ENCODE assay signal across 19 mouse cellular contexts in the genomic region with DNA sequence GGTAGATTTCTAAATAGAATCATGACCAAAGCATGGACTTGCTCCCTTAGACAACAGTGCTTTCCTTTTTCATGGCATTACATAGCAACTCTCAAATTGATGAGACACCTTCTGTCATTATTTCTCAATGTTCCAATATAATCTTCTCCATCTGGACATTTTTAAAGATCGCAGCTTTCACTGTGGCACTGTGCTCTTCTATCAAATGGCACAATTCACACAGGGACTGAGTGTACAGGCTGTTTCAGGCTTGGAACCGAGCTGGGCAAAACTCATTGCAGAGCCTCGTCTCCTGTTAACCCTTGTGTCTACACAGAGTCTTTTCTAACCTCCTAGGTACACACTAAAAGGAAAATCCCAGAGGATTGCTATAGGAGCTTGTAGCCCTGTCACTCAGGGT.
A peak's percentile ranks its signal among the peaks of the same experiment; 100 is the strongest.
DNase-seq lines count a peak whose midpoint lies in the region; ATAC-seq and TF ChIP-seq lines count a peak whose summit lies in the region.
"Had no signal": no experiment of that assay in that cellular context is flagged by ENCODE, and none has a peak within 500 bp of the region (broad histone marks: within the 10 kb centered on the region; RNA-seq: fewer than 3 reads in every experiment).

No protein-coding gene starts in this region.

- no peak overlapping the region for H3K27ac ChIP-seq in forebrain, embryonic 14.5 days (ENCODE audit: low read depth, low read length)
- no peak overlapping the region for H3K27ac ChIP-seq in forebrain, embryonic 12.5 days
- H3K27ac ChIP-seq in cerebellum, adult 2 months (ENCODE audit: insufficient read depth, low read length) = no peak overlapping the region
- peak overlapping the region; percentile 44; the same call in 1 of the 2 replicates for H3K27ac ChIP-seq in forebrain, embryonic 16.5 days (ENCODE audit: low read length)
- H3K27ac ChIP-seq in heart, embryonic 10.5 days = no peak overlapping the region
- H3K27ac ChIP-seq: hindbrain, postnatal 0 days; liver, embryonic 12.5 days; midbrain, embryonic 12.5 days had no signal

- ATAC-seq in forebrain, embryonic 14.5 days = no peak
- no peak for ATAC-seq in forebrain, embryonic 12.5 days (ENCODE audit: low FRiP score)
- peak; percentile 63; the same call in 1 of the 2 replicates for ATAC-seq in forebrain, embryonic 16.5 days
- ATAC-seq: hindbrain, postnatal 0 days; liver, embryonic 12.5 days had no signal

- no peak for TF ChIP-seq POLR2A in cerebellum, adult 2 months (IDR thresholded peaks at IDR 0.05; ENCODE audit: borderline replicate concordance, insufficient read depth, low read length)

- H3K36me3 ChIP-seq in forebrain, embryonic 14.5 days (ENCODE audit: control insufficient read depth, insufficient read depth, low read length) = peaks cover 12% of the 10 kb centered on the region
- H3K36me3 ChIP-seq in forebrain, embryonic 12.5 days (replicated peaks) = no peaks in the 10 kb centered on the region
- peaks cover 10% of the 10 kb centered on the region; the same call in 1 of the 2 replicates for H3K36me3 ChIP-seq in forebrain, embryonic 16.5 days (ENCODE audit: control insufficient read depth, insufficient read depth)
- H3K36me3 ChIP-seq in heart, embryonic 10.5 days = no peaks in the 10 kb centered on the region
- H3K36me3 ChIP-seq: liver, embryonic 12.5 days; midbrain, embryonic 12.5 days had no signal

- DNase-seq in forebrain, embryonic 14.5 days (ENCODE audit: low spot score) = peak; percentile 9
- peak; percentile 87 for DNase-seq in brain, adult 2 months (ENCODE audit: low read depth, low spot score)
- peak; percentile 31 to 68 for DNase-seq in cerebellum, adult 2 months
- no peak for DNase-seq in heart, embryonic 10.5 days (ENCODE audit: low spot score)
- DNase-seq in adrenal gland, adult 18-20 months (ENCODE audit: low spot score in 2 of 2) = no peak
- DNase-seq: adrenal gland, adult 8-10 months; embryo, embryonic 11 days; gastrocnemius, postnatal 25 days; kidney, adult 18-20 months; kidney, postnatal 10 days; lung, embryonic 14.5 days; thymus, postnatal 25 days had no signal

- no peaks in the 10 kb centered on the region for H3K9me3 ChIP-seq in forebrain, embryonic 14.5 days (replicated peaks; ENCODE audit: control insufficient read depth, low read length)
- no peaks in the 10 kb centered on the region for H3K9me3 ChIP-seq in forebrain, embryonic 12.5 days
- no peaks in the 10 kb centered on the region for H3K9me3 ChIP-seq in forebrain, embryonic 16.5 days (ENCODE audit: control insufficient read depth, low read length)
- H3K9me3 ChIP-seq in heart, embryonic 10.5 days = no peaks in the 10 kb centered on the region
- H3K9me3 ChIP-seq: liver, embryonic 12.5 days; midbrain, embryonic 12.5 days had no signal

- H3K4me2 ChIP-seq in forebrain, embryonic 14.5 days (ENCODE audit: low read length) = no peak overlapping the region
- H3K4me2 ChIP-seq in forebrain, embryonic 12.5 days = no peak overlapping the region
- no peak overlapping the region for H3K4me2 ChIP-seq in forebrain, embryonic 16.5 days (ENCODE audit: low read length)
- H3K4me2 ChIP-seq: heart, embryonic 11.5 days; liver, embryonic 12.5 days; lung, embryonic 14.5 days; midbrain, embryonic 12.5 days had no signal

- no peaks in the 10 kb centered on the region for H3K4me1 ChIP-seq in forebrain, embryonic 14.5 days (ENCODE audit: control insufficient read depth, insufficient read depth, low read length)
- no peaks in the 10 kb centered on the region for H3K4me1 ChIP-seq in forebrain, embryonic 12.5 days
- peaks cover 8% of the 10 kb centered on the region; the same call in 1 of the 2 replicates for H3K4me1 ChIP-seq in cerebellum, adult 2 months (ENCODE audit: control insufficient read depth, insufficient read depth, low read length)
- H3K4me1 ChIP-seq in forebrain, embryonic 16.5 days (replicated peaks; ENCODE audit: control insufficient read depth, insufficient read depth, low read length) = peaks cover 2% of the 10 kb centered on the region; the same call in 1 of the 2 replicates
- H3K4me1 ChIP-seq in heart, embryonic 10.5 days = no peaks in the 10 kb centered on the region
- H3K4me1 ChIP-seq: liver, embryonic 12.5 days; midbrain, embryonic 12.5 days had no signal

- no peak overlapping the region for H3K4me3 ChIP-seq in forebrain, embryonic 14.5 days (ENCODE audit: low read depth, low read length)
- no peak overlapping the region for H3K4me3 ChIP-seq in forebrain, embryonic 12.5 days (replicated peaks)
- no peak overlapping the region for H3K4me3 ChIP-seq in cerebellum, adult 2 months (replicated peaks; ENCODE audit: insufficient read depth, low read depth, low read length)
- no peak overlapping the region for H3K4me3 ChIP-seq in forebrain, embryonic 16.5 days (replicated peaks; ENCODE audit: low read length)
- no peak overlapping the region for H3K4me3 ChIP-seq in heart, embryonic 10.5 days
- H3K4me3 ChIP-seq: liver, embryonic 12.5 days; midbrain, embryonic 12.5 days had no signal

- H3K9ac ChIP-seq in forebrain, embryonic 14.5 days (ENCODE audit: low read length) = no peak overlapping the region
- no peak overlapping the region for H3K9ac ChIP-seq in forebrain, embryonic 12.5 days
- H3K9ac ChIP-seq in forebrain, embryonic 16.5 days (replicated peaks; ENCODE audit: low read depth, low read length) = no peak overlapping the region
- H3K9ac ChIP-seq: liver, embryonic 12.5 days; lung, embryonic 14.5 days; midbrain, embryonic 12.5 days had no signal

- no peak for TF ChIP-seq CTCF in cerebellum, adult 2 months (IDR thresholded peaks at IDR 0.05; ENCODE audit: borderline replicate concordance, insufficient read depth, low read depth, low read length)

- 64% methylated on average over 3 of the region's 3 CpGs for WGBS in forebrain, embryonic 14.5 days
- 57% methylated on average over 3 of the region's 3 CpGs for WGBS in forebrain, embryonic 12.5 days
- WGBS in cerebellum, adult 2 months = 8% methylated on average over 3 of the region's 3 CpGs
- WGBS in forebrain, embryonic 16.5 days = 46% methylated on average over 3 of the region's 3 CpGs
- whole genome bisulfite sequencing in heart, embryonic 10.5 days = 69% methylated on average over 3 of the region's 3 CpGs

- no peaks in the 10 kb centered on the region for H3K27me3 ChIP-seq in forebrain, embryonic 14.5 days (replicated peaks; ENCODE audit: control insufficient read depth, insufficient read depth, low read length)
- no peaks in the 10 kb centered on the region for H3K27me3 ChIP-seq in forebrain, embryonic 12.5 days
- H3K27me3 ChIP-seq in cerebellum, adult 2 months (ENCODE audit: control insufficient read depth, insufficient read depth, low read length) = no peaks in the 10 kb centered on the region
- H3K27me3 ChIP-seq in forebrain, embryonic 16.5 days (replicated peaks; ENCODE audit: control insufficient read depth, insufficient read depth, low read length) = no peaks in the 10 kb centered on the region
- no peaks in the 10 kb centered on the region for H3K27me3 ChIP-seq in heart, embryonic 10.5 days (ENCODE audit: insufficient read depth, poor library complexity, severe bottlenecking)
- H3K27me3 ChIP-seq: CH12.LX; liver, embryonic 12.5 days; midbrain, embryonic 12.5 days had no signal

Comparison
In these comparisons a context has a peak if more than half of its experiments do, and no peak if none do; other contexts are left out.
1. DNase-seq: peak in forebrain, embryonic 14.5 days (single experiment), brain, adult 2 months (single experiment) and cerebellum, adult 2 months (2 of 2); none in heart, embryonic 10.5 days (single experiment) and adrenal gland, adult 18-20 months (0 of 2).